Mouse (Mus musculus) ES-CJ7 (cell line): ENCODE results near the gene Lman2l.

ENCODE experiments used
- DNase-seq: peaks from one replicate; pipeline ENCODE4 v3.0.0; 2011; ENCODE audit warnings: low read depth, low spot score

The Lman2l gene

DNA sequence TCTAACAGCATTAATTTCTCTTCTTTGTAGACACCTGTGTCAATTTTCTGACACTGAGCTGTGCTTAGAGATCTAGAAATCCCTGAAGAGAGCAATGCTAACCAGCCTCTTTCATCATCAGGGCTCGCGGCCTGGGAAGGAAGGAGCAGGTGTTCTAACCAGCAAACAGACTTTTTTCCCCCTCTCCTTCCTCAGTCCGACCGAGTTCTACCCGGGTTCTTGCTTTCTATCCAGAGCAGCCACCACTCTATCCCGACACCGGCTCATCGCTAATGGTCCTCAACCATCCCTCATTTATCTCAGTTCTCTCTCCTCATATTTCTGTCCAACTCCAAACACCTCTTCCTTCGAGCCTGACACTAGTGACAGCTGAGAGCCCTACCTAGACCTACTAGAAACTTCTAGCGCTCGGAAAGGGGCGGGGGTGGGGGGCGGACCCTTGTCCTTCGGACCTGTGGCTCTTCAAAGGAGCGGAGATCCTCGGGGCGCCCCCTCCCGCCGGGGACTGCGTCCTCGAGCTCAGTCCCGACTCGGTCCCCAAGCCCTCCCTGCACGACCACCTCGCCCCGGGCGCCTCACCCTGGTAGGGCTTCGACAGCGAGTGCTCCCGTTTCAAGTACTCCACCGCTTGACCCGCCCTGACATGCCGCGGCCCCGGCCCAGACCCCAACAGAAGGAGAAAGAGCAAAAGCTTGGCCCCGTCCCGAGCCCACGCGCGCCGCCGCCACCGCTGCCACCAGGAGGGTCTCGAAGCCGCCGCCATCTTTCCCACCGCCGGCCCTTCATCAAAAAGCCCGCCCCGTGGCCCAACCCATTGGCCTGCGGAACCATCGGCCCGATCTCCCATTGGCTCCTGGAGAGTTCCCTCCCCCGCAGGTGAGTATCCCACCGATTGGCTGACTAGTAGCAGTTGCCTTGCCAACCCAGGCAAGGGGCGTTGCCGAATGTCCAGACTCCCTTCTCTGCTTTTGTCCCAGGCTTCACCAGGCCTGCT, at the start of gene Lman2l:
TSS of gene Lman2l (minus strand) at position 801 of the 994 bp plus-strand sequence.
- peak; percentile 97 for DNase-seq

DNA sequence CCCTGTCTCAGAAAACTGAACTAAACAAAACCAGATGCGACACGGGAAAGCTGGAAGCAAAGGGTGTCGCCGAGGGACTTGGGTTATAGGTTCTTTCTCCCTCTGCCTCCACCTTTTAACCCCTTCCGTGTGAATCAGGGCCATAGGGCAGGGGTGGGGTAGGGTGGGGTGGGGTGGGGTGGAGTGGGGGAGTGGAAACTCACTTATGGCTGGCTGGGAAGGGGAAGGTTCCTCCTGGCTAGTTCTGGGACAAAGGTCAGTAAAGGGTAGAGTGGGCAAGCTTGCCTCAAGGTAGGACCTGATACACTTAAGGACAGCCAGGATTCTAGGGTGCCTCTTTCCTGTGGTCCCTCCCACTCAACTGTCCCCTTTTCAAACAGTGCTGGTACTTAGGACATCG, 48.2 kb upstream of the Lman2l start:
- no peak for DNase-seq

DNA sequence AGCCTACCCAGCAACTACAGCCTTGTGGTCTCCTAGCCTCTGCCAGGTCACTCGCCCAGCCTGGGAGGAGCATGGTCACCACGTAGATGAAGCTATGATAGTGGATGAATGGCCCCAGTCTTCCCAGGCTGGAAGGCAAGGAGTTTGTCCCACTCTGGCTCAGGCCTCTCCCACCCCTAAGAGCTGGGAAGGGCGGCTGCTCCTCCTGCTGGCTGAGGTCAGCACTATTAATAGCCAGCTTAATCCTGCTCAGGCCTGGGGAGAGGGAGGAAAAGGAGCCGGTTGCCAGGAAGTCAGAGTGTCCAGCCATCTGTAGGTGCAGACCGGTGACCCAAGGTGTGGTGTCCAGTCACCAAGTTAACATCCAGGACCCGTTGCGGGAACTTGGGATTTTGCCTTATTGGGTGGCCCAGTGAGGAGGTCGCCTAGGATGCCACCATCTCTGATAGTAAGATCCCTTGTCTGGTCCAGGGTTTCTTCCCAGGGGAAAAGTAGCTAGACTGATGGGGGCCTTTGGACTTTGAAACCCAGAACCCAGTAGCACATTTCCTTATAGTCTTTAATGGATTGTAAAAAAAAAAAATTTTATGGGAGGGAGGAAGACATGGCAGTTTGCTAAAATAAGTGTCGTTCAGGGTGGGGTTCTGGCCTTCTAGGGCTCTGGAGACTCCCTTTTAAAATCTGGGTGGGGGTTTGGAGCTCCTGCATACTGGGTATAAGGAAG, 47.5 kb upstream of the Lman2l start:
- peak; percentile 43 for DNase-seq

DNA sequence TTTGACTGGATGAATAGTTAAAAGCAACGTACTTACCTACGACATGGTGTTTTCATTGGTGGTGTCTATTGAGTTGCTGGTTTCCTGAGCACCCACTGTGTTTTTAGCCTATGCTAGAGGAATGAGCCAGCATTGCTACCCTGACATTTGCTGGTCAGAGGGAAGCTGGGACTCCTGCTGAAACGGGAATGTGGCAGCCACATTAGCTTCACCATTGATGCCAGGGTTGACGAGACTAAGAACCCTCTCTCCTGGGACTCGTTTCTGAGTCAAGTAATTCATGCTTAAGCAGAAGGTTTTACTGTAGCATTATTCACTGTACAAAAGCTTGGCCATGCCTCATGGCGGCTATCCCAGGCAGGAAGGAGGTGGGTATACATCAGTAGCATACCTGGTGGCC, 44.6 kb upstream of the Lman2l start:
- no peak for DNase-seq

DNA sequence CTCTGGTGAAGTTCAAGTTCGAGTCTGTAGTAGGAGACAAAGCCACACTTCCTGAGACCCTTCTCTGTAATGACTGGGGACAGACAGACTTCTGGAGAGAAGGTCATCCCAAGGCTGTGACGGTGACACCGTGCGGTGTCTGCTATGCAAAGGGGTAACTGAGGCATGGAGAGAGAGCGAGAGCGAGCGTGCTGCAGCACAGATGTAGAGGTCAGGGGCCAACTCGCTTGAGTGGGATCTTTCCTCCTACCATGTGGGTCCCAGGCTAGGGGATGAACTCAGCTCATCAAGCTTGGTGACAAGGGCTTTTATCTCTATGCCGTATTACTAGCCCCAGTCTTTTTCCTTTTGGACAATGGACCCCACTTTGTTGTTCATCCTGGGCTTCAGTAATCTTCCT, 42.0 kb upstream of the Lman2l start:
- no peak for DNase-seq

- no peak for DNase-seq
These were observed 40.0 kb upstream of the Lman2l start for GRCm38 (mm10) chr1:36485080-36485479.

- DNase-seq = no peak
These were observed 38.8 kb upstream of the Lman2l start for GRCm38 (mm10) chr1:36483825-36484224.

DNA sequence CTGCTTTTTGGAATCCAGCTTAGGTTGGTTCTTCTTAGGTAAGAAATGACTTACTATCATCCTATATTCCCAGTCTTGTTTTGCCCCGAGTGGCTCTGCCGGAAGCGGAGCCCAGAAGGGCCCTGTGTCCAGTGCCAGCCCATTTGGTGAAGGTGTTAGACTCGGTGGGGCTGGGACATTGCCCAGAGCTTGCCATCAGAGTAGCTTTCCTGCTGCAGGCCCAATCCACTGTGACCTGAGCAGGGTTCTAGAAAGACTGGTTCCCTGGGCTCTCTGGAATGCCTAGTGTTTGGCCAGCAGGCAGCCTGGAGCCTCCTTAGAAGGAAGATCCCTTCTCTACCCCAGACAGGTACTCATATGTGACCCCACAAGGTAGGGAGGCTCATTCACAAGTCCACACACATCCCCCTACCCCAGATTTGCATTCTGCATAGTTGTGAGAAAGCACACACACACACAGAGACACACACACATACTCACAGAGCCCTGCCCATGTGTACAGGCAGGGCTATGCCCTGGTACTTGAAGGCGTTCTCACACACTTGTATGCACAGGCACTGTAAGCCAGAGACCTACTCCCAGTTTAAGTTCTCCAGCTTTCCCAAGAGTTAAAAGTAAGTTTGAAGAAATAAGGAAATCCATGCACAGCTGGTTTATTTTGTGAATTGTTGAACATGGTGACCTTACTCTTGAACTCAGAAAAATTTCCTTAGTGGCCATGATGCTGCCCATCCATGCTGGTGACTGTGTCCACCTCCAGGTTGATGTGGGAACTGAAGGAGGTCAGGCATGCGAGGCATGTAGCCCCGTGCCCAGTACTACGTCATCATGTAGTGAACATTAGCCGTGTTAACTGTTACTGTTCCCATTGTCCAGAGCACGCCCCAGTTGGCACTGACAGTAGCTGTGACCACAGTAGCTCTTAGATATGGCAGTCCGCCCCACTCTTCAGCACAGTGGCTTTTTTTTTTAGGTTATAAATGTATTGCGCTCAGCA, 35.1 kb upstream of the Lman2l start:
- DNase-seq = no peak

- no peak for DNase-seq
These were observed 33.3 kb upstream of the Lman2l start for GRCm38 (mm10) chr1:36478343-36478795.

GRCm38 (mm10) chr1:36476426-36476825, 31.4 kb upstream of the Lman2l start:
- no peak for DNase-seq

DNA sequence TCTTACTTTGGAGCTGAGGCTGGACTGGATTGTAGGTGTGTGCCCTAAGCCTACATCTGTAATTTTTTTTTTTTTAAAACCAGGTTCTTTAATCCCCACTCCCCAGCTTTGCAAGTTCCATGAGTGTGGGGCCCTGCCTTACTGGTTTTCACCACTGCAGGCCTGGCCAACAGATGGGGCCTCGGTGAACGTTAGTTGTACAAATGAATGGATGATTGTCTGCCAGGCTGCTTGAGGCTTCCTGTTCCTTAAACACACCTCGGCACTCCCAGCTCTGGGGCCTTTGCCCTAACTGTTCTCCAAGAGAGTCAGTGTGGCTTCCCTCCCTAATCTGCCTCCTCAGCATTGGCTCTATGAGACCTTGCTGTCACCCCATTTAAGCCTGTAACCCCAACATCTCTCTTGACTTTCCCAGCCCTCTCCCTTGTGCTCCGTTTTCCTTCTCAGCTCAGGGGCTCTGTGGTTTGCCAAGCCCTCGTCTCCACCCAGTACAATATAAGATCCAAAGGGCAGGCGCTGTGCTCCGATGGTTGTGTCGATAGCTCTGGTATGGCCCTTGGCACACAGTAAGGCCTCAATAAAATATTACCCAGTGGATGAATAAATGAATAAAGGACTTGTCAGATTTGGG, 30.5 kb upstream of the Lman2l start:
- DNase-seq = no peak

GRCm38 (mm10) chr1:36474646-36475045, 29.6 kb upstream of the Lman2l start:
- DNase-seq = no peak

GRCm38 (mm10) chr1:36473211-36473780, 28.2 kb upstream of the Lman2l start:
- DNase-seq = no peak

GRCm38 (mm10) chr1:36472106-36472440, 27.0 kb upstream of the Lman2l start:
- no peak for DNase-seq

- peak; percentile 87 for DNase-seq
These were observed 26.4 kb upstream of the Lman2l start, which contains the start of gene Cnnm4 for GRCm38 (mm10) chr1:36471181-36472105. TSS of gene Cnnm4 (plus strand) at chr1:36471620.

GRCm38 (mm10) chr1:36469811-36470444, 24.9 kb upstream of the Lman2l start:
- DNase-seq = no peak

- DNase-seq = peak; percentile 47
These were observed 22.4 kb upstream of the Lman2l start for GRCm38 (mm10) chr1:36467446-36467845.

- DNase-seq = no peak
These were observed 20.6 kb upstream of the Lman2l start for GRCm38 (mm10) chr1:36465641-36466160.

DNA sequence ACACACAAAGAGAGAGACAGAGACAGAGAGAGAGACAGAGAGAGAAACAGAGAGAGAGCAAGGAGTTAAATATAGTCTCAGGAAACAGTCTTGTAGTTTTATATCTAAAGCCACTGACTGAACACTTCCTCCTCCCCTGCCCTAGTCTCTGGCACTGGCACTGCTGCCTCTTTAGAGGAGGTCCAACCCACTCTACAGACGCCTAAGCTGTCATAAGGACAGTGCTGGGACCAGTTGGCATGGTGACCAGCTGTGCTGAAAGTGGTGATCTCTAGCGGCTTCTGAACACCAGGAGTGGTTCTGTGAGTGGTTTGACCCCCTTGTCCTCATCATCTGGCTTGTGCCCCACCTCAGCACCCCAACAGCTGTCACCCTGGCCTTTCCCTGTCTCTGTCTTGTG, 16.8 kb upstream of the Lman2l start:
- DNase-seq = no peak
